Mouse (Mus musculus) thymus, postnatal 4 days (tissue): ENCODE results near the gene Zfp286.

Experiments used
- DNase-seq: peaks from one replicate; pipeline ENCODE4 v3.0.0; 2021

The Zfp286 gene

GRCm38 (mm10) chr11:62788935-62789616 is at the start of gene Zfp286:
Gene Zfp286 (minus strand): TSS chr11:62789462.
- peak; percentile 95 for DNase-seq

- DNase-seq: no peak
Measured at GRCm38 (mm10) chr11:62831906-62832305, 42.6 kb upstream of the Zfp286 start.

DNA sequence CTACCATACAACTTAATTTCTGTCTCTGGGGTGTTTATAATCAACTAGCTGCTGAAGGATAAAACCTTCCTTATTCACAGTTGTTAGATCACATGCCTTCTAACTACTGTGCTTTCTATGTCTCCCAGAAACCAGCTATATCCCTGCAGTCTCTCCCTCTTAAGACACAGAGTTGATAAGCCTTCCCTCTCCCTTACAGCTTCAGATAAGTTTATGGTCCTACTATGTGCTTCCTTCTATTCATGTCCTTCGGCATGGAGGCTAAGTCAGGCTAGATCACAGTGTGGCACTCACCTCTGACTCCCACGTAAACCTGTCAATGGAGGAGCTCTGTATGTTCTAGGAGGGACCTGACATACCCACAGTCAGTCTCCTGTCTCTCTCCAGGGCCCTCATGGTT is 41.1 kb upstream of the Zfp286 start:
- DNase-seq: no peak

GRCm38 (mm10) chr11:62827911-62828310 is 38.6 kb upstream of the Zfp286 start:
- no peak for DNase-seq

GRCm38 (mm10) chr11:62827135-62827534 is 37.9 kb upstream of the Zfp286 start:
- no peak for DNase-seq

DNA sequence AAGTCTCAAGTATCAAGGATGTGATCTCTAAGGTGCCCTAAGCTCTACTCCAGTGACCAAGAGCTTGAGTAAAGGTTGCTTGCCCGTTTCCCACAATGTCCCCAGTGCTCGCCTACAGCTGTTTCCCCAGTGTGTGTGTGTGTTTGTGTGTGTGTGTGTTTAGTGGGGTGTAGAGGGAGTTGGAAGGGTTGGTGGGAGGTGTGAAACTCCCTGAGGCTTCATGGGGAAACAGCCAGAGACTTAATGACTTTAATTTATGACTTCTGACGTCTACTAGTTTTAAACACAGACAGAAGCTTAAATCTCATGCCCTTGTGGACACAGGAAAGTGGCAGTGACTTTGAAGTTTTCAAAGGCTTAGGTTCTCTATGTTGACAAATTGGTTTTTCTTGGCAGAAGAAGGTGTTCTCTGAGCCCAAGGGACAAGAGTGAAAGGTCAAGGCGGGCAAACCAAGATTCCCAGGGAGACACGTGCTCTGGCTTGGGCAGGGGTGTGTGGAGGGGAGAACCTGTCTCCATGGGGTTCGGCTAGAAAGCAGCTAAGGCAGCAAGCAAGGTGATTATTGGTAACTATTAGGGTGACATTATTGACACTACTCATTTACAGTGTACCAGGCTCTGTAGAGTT is 37.0 kb upstream of the Zfp286 start:
- no peak for DNase-seq

DNA sequence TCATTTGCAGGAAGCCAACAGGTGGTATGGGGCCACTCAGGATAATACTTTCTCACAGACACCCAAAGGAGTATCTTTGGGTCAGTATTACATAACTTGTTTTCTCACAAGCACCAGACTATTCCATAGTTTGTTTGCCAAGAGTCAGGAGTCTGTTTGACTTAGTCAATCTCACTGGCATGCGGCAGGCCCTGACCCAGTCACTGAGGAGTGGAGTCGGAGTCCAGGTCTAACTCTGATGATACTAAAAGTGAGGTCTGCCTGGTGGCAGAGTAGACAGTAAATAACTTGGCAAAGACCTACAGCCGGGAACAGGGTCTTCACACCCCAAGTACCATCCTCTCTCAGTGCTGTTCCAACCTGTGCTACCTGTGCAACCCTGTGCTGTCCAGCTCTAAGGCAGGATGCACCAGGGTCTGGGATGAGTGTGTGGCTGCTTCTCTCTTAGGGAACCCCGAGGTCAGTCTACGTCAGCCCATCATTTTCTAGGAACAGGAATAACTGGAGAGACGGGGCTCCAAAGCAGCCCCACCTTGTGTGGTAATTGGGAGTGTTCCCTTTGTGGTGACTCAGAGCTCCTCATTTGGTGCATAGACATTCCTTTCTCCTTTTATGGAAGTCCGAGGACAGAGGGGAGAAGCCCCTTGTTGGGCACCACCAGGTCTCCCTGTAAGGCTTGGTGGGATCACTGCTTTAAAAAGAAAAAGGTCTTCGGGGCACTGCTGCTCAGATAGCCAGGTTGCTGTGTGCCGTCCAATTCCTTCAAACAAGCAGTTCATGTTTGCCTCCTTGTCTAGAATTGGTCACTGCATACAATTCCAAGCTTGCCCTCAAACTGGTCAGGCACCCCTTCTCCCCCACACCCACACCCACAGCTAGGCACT is 36.2 kb upstream of the Zfp286 start:
- no peak for DNase-seq

DNA sequence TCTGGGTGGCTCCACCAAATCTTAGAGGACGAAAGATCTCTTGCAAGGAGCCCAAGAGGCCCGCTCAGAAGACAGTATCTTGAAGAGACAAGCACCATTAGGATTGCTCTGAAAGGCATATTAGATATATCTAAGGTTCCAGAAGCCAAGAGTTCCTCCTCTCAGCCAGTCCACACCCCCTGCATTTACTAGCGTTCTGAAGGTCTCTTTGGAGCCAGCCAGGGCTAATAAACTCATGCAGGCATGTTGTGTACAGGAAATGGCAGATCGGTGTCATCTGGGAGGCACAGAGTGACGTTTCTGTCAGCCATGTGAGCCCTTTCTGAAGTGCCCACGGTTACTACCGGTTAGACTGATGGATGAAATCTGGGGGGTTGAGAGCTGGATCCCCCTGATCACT is 34.9 kb upstream of the Zfp286 start:
- no peak for DNase-seq

DNA sequence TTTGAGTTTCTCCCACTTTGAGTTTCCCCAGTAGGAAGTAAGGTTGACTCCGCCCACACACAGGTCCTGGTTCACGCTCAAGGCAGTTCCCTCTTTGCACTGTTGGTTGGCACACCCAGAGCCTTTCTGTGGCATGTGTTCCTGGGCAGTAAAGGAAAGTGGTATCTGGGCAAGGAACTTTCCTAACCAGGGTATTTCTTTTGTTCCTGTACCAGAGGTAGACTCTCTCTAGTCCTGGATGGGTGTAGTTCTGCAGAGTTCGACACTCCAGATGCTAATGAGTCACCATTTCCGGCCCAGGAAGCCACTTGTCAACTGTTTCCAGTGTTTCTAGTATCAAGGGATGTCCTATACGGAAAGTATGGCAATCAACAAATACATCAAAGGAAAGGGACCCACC is 32.6 kb upstream of the Zfp286 start:
- no peak for DNase-seq

- DNase-seq: peak; percentile 22
Measured at GRCm38 (mm10) chr11:62820661-62821437, 31.6 kb upstream of the Zfp286 start.

GRCm38 (mm10) chr11:62820059-62820541 is 30.8 kb upstream of the Zfp286 start, which contains the start of gene Trim16:
Gene Trim16 (plus strand): TSS chr11:62820231.
- DNase-seq: peak; percentile 46

GRCm38 (mm10) chr11:62819059-62819686 is 29.9 kb upstream of the Zfp286 start:
- no peak for DNase-seq

DNA sequence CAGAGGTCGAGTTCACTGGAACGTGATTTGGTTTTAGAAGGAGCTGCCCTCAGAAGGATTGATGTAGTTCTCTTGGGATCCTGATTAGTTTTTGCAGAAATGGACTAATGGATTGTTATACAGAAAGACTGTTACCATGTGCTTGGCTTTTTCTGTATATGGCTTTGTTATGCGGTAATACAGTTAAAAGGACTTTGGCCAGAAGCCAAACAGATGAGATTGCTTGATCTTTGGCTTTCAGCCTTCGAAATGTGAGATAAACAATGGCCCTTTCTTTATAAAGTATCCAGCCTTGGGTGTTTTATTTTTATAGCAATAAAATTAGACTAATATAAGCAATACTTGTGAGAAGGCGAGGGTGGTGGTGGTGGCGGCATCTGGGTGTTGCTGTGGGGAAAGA is 27.3 kb upstream of the Zfp286 start:
- DNase-seq: no peak

DNA sequence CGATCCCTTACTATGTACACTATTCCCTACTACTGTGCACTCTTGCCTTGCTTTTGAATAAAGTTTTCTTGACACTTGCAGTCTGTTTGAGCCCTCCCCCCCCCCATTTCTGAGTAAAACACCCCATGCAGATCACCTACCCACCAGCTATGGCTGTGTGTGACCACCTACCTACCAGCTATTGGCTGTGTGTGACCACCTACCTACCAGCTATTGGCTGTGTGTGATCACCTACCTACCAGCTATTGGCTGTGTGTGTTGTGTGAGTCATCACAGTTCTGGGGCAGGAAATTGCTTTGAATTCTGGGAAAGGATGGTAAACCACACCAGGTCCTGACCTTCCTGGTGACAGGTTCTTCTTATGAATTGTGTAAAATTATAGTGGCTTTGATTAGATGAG is 26.2 kb upstream of the Zfp286 start:
- DNase-seq: no peak

- DNase-seq: no peak
Measured at GRCm38 (mm10) chr11:62814625-62815024, 25.4 kb upstream of the Zfp286 start.

- DNase-seq: no peak
Measured at GRCm38 (mm10) chr11:62813970-62814624, 24.8 kb upstream of the Zfp286 start.

GRCm38 (mm10) chr11:62813497-62813896 is 24.2 kb upstream of the Zfp286 start:
- DNase-seq: no peak

DNA sequence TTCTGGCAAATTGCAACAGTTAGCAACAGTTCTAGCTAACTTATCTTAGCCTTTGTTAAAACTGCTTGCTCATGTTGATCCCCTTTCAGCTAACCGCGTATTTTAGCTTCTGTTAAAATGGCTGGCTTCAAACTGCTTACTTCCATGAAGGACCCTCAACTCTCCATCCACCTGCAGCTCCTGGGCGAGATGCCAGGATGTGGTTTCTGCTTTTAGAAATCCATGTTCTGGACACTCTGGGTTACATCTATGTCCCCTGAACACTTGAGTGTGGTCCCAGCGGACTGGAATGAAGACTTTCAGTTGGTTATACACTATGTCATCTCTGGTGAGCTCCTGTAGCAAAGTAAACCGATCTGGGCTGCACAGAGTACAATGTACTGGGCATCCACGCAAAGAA is 23.0 kb upstream of the Zfp286 start:
- DNase-seq: no peak

DNA sequence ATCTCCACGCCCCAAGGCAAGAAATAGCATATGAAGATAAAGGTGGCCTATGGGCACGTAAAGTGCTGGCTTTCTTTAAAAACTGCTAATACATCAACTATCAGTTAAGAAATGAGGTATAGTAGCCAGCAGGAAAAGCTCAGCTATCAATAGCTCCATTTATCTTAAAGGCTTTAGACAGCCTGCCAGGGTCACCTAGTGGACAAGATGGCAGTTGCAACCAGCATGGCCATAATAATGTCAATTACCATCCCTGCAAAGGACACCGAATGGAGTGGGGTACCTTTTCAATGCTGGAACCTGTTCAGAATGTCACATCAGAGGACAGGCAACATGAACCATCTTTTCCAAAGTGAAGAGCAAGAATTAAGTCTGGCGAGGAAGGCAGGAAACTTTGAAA is 19.9 kb upstream of the Zfp286 start:
- peak; percentile 43 for DNase-seq

DNA sequence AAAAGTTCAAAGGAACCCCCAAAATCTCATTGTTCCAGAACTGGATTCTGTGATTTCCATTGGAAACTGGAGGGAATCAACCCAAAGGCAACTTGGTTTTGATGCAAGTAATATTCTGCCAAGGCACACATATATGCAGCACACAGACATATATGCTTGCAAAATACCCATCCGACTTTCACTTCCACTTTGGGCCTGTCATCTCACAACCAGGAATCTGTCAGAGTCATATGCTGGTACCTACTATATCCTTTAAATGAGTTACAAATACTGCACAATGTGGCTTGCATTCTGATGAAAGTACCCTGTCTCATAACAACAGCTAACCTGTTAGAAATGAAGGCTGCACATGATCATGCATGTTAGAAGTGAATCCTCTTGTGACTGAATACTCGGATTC is 18.7 kb upstream of the Zfp286 start:
- DNase-seq: no peak

DNA sequence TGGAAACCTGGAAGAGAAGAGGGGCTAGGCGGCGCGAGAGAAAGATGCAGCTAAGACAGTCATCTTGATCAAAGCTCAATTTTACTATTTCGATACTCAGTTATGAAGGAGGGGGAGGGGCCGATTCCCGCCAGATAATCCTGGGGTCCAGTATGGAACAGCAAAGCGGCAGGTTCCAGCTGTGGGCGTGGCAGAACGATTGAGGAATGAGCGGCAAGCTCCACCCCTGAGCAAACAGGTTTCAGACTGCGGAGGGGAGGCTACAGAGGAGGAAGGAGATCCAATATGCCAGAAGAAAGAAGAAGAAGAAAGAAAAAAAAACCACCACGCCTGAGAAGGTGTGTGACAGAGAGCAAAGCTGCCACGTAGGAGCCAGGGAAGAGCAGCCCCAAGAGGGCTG is 14.9 kb upstream of the Zfp286 start:
- no peak for DNase-seq

GRCm38 (mm10) chr11:62789617-62789936 is 315 bp upstream of the Zfp286 start:
- no peak for DNase-seq
